Mouse (Mus musculus): ENCODE measurements around the gene Hist1h3a. TPM values are rescaled to one million over a fixed set of nuclear protein-coding genes. Genes with fewer than 3 reads are reported as not detected.

The Hist1h3a gene
- polyA plus RNA-seq, 1 experiment from 2014 or later: 3.7 TPM

DNA sequence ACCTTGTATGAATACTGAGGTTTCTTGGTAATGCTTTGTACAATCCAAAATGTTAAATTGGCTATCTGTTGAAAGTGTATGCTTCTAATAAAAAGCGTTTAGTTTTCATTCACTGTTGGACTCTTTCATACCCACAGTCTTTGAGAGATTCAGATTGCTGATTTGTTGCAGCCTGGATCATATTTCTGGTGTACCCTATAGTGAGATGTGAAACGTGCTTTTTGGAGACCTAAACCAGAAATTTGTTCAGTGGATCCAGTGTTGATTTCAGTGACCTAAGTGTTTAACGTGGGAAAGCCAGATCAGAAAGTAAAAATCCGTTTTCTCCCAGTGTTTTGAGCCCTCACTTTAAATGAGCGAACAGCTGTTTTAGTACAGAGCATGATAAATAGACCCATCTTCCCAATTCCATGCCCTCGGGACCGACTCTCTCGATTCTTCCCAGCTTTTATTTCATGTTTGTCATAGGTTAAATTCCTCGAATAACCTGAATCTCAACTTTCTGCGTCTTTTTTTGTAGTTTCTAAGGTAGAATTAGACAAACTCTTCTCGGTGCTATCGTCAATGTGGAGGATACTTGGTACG lies 21.8 kb downstream of the Hist1h3a start:
- Histone ChIP-seq H3K4me1 (ENCODE audit: control insufficient read depth, insufficient read depth, low read length) (peaks cover 18% of the 10 kb centered on the region; the same call in 1 of the 2 replicates), H3K9ac (ENCODE audit: low read depth, low read length) (peak overlapping the region; percentile 75), H3K4me3 (ENCODE audit: low read depth, low read length) (peak overlapping the region; percentile 49), H3K27me3 (replicated peaks; ENCODE audit: control insufficient read depth, insufficient read depth, low read length) (no peaks in the 10 kb centered on the region), H3K36me3 (ENCODE audit: control insufficient read depth, insufficient read depth, low read length) (no peaks in the 10 kb centered on the region), H3K9me3 (ENCODE audit: control insufficient read depth, low read length) (no peaks in the 10 kb centered on the region), H3K27ac (replicated peaks; ENCODE audit: low read depth, low read length) (peak overlapping the region; percentile 95), H3K4me2 (ENCODE audit: low read depth, low read length) (peak overlapping the region; percentile 63)
- no peak for ATAC-seq (ENCODE audit: low read depth)
- 21% methylated on average over 13 of the region's 13 CpGs for WGBS
- peak; percentile 24 for DNase-seq (ENCODE audit: low spot score)

DNA sequence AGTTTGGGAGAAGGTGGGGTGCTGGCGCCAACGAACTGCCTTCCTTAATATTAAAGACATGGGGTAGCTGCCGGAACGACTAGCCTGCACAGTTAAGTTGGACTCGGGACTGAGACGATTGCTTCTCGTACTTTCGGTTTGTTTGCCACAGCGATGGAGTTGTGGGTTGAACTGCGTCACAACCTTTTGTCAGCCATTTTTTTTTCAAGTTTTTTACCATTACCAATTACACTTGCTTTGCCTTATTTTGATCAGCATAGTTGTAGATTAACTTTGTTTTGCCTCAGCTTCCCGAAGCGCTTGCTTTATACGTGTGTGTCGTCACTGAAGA lies 22.3 kb downstream of the Hist1h3a start:
- H3K27me3 ChIP-seq (replicated peaks; ENCODE audit: control insufficient read depth, insufficient read depth, low read length): no peaks in the 10 kb centered on the region
- H3K4me2 ChIP-seq (ENCODE audit: low read depth, low read length): peak overlapping the region; percentile 63
- H3K9me3 ChIP-seq (ENCODE audit: control insufficient read depth, low read length): no peaks in the 10 kb centered on the region
- H3K4me1 ChIP-seq (ENCODE audit: control insufficient read depth, insufficient read depth, low read length): peaks cover 18% of the 10 kb centered on the region; the same call in 1 of the 2 replicates
- no peaks in the 10 kb centered on the region for H3K36me3 ChIP-seq (ENCODE audit: control insufficient read depth, insufficient read depth, low read length)
- under 1% methylated on average over 14 of the region's 14 CpGs for WGBS
- peak; percentile 23; the same call in 1 of the 2 replicates for ATAC-seq (ENCODE audit: low read depth)
- peak overlapping the region; percentile 75 for H3K9ac ChIP-seq (ENCODE audit: low read depth, low read length)
- DNase-seq (ENCODE audit: low spot score): no peak
- peak overlapping the region; percentile 49 for H3K4me3 ChIP-seq (ENCODE audit: low read depth, low read length)
- H3K27ac ChIP-seq (replicated peaks; ENCODE audit: low read depth, low read length): peak overlapping the region; percentile 95

DNA sequence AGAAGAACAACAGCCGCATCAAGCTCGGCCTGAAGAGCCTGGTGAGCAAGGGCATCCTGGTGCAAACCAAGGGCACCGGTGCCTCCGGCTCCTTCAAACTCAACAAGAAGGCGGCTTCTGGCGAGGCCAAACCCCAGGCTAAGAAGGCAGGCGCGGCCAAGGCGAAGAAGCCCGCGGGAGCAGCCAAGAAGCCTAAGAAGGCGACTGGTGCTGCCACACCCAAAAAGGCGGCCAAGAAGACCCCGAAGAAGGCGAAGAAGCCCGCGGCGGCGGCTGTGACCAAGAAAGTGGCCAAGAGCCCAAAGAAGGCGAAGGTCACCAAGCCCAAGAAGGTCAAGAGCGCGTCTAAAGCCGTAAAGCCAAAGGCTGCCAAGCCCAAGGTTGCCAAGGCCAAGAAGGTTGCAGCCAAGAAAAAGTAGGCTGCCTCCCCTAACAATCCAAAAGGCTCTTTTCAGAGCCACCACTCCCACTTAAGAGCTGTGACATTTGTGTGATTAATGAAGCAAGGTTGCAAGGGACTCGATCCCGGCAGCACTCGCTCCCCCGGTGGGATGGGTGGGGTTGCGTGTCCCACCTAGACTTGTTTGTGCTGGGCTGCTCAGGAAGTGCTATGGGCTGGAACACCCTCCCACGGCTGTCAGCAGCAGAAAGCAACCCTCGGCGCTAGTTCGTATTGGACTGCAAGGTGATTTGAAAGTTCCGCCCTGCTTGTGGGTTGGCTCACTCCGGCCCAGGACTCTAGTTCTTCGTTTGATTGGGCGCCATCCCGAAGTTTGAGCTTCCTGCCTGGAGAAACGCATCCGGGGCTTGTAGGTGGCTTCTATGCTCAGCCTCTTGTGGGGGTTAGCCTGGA lies 22.9 kb downstream of the Hist1h3a start:
- Histone ChIP-seq H3K27me3 (replicated peaks; ENCODE audit: control insufficient read depth, insufficient read depth, low read length) (no peaks in the 10 kb centered on the region), H3K9me3 (ENCODE audit: control insufficient read depth, low read length) (no peaks in the 10 kb centered on the region), H3K4me3 (ENCODE audit: low read depth, low read length) (peak overlapping the region; percentile 49), H3K4me2 (ENCODE audit: low read depth, low read length) (peak overlapping the region; percentile 63), H3K27ac (replicated peaks; ENCODE audit: low read depth, low read length) (peak overlapping the region; percentile 95), H3K36me3 (ENCODE audit: control insufficient read depth, insufficient read depth, low read length) (no peaks in the 10 kb centered on the region), H3K4me1 (ENCODE audit: control insufficient read depth, insufficient read depth, low read length) (peaks cover 14% of the 10 kb centered on the region; the same call in 1 of the 2 replicates), H3K9ac (ENCODE audit: low read depth, low read length) (peak overlapping the region; percentile 75)
- 1% methylated on average over 39 of the region's 39 CpGs for WGBS
- DNase-seq (ENCODE audit: low spot score): peak; percentile 99
- peak; percentile 92 for ATAC-seq (ENCODE audit: low read depth)

DNA sequence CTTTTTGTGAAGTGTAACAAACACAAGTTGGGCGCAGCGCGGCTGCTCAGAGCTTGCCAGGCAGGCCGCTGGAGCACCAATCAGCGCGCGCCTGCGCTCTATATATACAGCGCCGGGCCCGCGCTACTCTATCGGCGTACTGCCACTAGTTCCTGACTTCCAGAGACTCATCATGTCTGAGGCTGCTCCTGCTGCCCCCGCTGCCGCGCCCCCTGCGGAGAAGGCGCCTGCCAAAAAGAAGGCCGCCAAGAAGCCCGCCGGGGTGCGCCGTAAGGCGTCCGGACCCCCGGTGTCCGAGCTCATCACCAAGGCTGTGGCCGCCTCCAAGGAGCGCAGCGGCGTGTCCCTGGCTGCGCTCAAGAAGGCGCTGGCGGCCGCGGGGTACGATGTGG lies 23.5 kb downstream of the Hist1h3a start, which contains the start of gene Hist1h1c:
Gene Hist1h1c, plus strand, starts transcription at position 132 of the 392 bp plus-strand sequence.
- peak within 1 kb of the TSS; percentile 49 for H3K4me3 ChIP-seq (ENCODE audit: low read depth, low read length)
- 0% methylated on average over 16 of the region's 38 CpGs for WGBS
- H3K9me3 ChIP-seq (ENCODE audit: control insufficient read depth, low read length): no peaks in the 10 kb centered on the region
- H3K27ac ChIP-seq (replicated peaks; ENCODE audit: low read depth, low read length): peak within 1 kb of the TSS; percentile 95
- no peaks in the 10 kb centered on the region for H3K27me3 ChIP-seq (replicated peaks; ENCODE audit: control insufficient read depth, insufficient read depth, low read length)
- peak within 1 kb of the TSS; percentile 63 for H3K4me2 ChIP-seq (ENCODE audit: low read depth, low read length)
- no peaks in the 10 kb centered on the region for H3K36me3 ChIP-seq (ENCODE audit: control insufficient read depth, insufficient read depth, low read length)
- DNase-seq (ENCODE audit: low spot score) (peak; percentile 97), ATAC-seq (ENCODE audit: low read depth) (peak; percentile 92)
- H3K4me1 ChIP-seq (ENCODE audit: control insufficient read depth, insufficient read depth, low read length): peaks cover 14% of the 10 kb centered on the region; the same call in 1 of the 2 replicates
- peak within 1 kb of the TSS; percentile 75 for H3K9ac ChIP-seq (ENCODE audit: low read depth, low read length)

DNA sequence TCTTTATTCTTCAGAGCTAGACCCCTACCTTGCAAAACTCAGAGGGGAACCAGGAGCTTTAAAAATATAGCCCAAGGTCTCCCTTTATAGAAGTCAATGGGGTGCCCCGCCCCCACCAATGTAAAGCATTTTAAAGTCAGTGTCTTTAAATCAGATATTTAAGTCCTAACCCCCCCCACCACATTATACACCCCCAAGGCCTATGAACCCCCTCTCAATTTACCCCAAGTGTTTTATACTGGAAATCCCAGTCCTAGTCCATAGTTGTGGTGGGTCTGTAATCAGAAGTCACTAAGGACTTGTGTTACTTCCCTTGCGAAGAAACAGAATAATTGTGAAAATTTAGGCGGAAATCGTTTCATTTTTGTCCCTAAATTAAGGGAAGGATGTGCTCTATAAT lies 24.1 kb downstream of the Hist1h3a start:
- H3K4me3 ChIP-seq (ENCODE audit: low read depth, low read length): peak overlapping the region; percentile 49
- no peaks in the 10 kb centered on the region for H3K36me3 ChIP-seq (ENCODE audit: control insufficient read depth, insufficient read depth, low read length)
- H3K4me1 ChIP-seq (ENCODE audit: control insufficient read depth, insufficient read depth, low read length): peaks cover 14% of the 10 kb centered on the region; the same call in 1 of the 2 replicates
- H3K27ac ChIP-seq (replicated peaks; ENCODE audit: low read depth, low read length): peak overlapping the region; percentile 95
- DNase-seq (ENCODE audit: low spot score): no peak
- peak overlapping the region; percentile 63 for H3K4me2 ChIP-seq (ENCODE audit: low read depth, low read length)
- ATAC-seq (ENCODE audit: low read depth): no peak
- peak overlapping the region; percentile 75 for H3K9ac ChIP-seq (ENCODE audit: low read depth, low read length)
- H3K9me3 ChIP-seq (ENCODE audit: control insufficient read depth, low read length): no peaks in the 10 kb centered on the region
- 23% methylated on average over 4 of the region's 4 CpGs for WGBS
- no peaks in the 10 kb centered on the region for H3K27me3 ChIP-seq (replicated peaks; ENCODE audit: control insufficient read depth, insufficient read depth, low read length)

DNA sequence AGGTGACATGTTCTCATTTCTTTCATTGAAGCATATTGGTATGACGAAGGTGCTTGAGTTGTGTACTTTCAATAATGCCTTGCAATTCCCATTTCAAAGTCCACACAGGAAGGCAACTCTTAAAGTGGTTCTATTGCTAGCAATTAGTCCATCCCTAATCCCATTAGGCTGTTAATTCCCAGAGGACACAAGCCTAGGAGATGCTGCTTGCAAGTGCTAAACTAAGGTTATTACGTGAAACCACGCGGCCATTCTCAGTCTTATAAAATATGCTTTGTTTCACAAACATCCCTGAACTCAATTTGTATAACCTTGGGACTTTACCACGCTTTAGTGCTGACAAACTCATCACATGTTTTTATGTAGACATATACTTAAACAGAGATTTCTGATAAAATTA lies 25.1 kb downstream of the Hist1h3a start:
- WGBS: 82% methylated on average over 5 of the region's 5 CpGs
- H3K27ac ChIP-seq (replicated peaks; ENCODE audit: low read depth, low read length): no peak overlapping the region
- H3K36me3 ChIP-seq (ENCODE audit: control insufficient read depth, insufficient read depth, low read length): no peaks in the 10 kb centered on the region
- no peak overlapping the region for H3K4me3 ChIP-seq (ENCODE audit: low read depth, low read length)
- DNase-seq (ENCODE audit: low spot score) (no peak), ATAC-seq (ENCODE audit: low read depth) (no peak)
- no peak overlapping the region for H3K9ac ChIP-seq (ENCODE audit: low read depth, low read length)
- H3K4me2 ChIP-seq (ENCODE audit: low read depth, low read length): no peak overlapping the region
- no peaks in the 10 kb centered on the region for H3K9me3 ChIP-seq (ENCODE audit: control insufficient read depth, low read length)
- no peaks in the 10 kb centered on the region for H3K27me3 ChIP-seq (replicated peaks; ENCODE audit: control insufficient read depth, insufficient read depth, low read length)
- H3K4me1 ChIP-seq (ENCODE audit: control insufficient read depth, insufficient read depth, low read length): peaks cover 14% of the 10 kb centered on the region; the same call in 1 of the 2 replicates

DNA sequence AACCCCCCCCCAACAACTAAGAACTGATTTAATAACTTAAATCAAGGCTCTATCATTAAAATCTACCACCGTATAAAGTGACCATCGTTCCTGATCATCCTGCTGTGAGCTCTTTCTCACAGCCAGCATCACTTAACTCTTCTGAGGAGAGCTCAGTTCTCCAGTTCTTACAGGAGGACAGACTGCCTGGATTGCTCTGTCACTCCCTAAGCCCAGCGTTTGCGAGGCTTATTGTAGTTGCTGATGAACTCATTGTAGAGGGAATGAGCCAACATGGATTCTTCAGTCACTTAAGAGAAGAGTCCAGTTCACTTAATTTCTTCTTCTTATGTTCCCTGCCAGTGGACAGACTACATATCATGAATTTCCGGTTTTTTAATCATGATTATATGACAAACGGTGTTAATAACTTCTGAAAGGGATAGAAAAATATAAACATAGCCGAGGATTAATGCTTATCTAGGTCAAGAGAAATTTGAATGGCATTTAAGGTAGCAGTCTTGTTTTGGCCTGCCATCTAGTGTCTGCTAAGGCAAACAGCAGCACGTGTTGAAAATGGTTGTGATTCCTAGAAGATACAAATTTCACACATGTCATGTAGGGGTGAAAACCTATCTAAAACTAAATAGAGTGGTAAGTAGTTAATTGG lies 29.9 kb downstream of the Hist1h3a start:
- Histone ChIP-seq H3K9me3 (ENCODE audit: control insufficient read depth, low read length) (no peaks in the 10 kb centered on the region), H3K4me1 (ENCODE audit: control insufficient read depth, insufficient read depth, low read length) (no peaks in the 10 kb centered on the region), H3K27ac (replicated peaks; ENCODE audit: low read depth, low read length) (no peak overlapping the region), H3K27me3 (replicated peaks; ENCODE audit: control insufficient read depth, insufficient read depth, low read length) (no peaks in the 10 kb centered on the region), H3K4me2 (ENCODE audit: low read depth, low read length) (no peak overlapping the region), H3K4me3 (ENCODE audit: low read depth, low read length) (no peak overlapping the region), H3K36me3 (ENCODE audit: control insufficient read depth, insufficient read depth, low read length) (no peaks in the 10 kb centered on the region), H3K9ac (ENCODE audit: low read depth, low read length) (no peak overlapping the region)
- ATAC-seq (ENCODE audit: low read depth) (no peak), DNase-seq (ENCODE audit: low spot score) (peak; percentile 80)
- WGBS: 27% methylated on average over 8 of the region's 8 CpGs

DNA sequence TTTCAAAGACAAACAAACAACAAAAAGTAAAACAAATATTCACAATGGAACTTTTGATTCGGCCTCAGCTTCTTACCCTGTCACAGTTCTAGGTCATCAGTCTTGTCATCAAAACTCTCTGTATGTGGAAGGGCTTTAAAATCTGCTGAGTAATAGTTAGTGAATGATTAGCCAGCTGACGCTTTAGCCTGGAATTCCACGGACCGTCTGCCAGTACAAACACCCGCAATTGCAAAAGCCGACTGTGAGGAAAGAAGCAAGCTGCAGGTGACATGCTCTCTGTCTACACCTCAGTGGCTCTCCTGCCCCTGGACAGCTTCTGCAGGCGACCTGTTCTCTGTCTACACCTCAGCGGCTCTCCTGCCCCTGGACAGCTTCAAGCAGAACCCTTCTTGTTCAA lies 31.7 kb downstream of the Hist1h3a start:
- H3K4me2 ChIP-seq (ENCODE audit: low read depth, low read length): no peak overlapping the region
- H3K4me3 ChIP-seq (ENCODE audit: low read depth, low read length): no peak overlapping the region
- H3K9me3 ChIP-seq (ENCODE audit: control insufficient read depth, low read length): no peaks in the 10 kb centered on the region
- H3K36me3 ChIP-seq (ENCODE audit: control insufficient read depth, insufficient read depth, low read length): no peaks in the 10 kb centered on the region
- H3K27me3 ChIP-seq (replicated peaks; ENCODE audit: control insufficient read depth, insufficient read depth, low read length): no peaks in the 10 kb centered on the region
- 34% methylated on average over 8 of the region's 8 CpGs for WGBS
- H3K27ac ChIP-seq (replicated peaks; ENCODE audit: low read depth, low read length): no peak overlapping the region
- H3K4me1 ChIP-seq (ENCODE audit: control insufficient read depth, insufficient read depth, low read length): no peaks in the 10 kb centered on the region
- no peak for ATAC-seq (ENCODE audit: low read depth)
- DNase-seq (ENCODE audit: low spot score): peak; percentile 31
- H3K9ac ChIP-seq (ENCODE audit: low read depth, low read length): no peak overlapping the region
